Mouse (Mus musculus) heart, postnatal 10 days (tissue): ENCODE data around the gene Zfp975. TPM values are rescaled to one million over a fixed set of nuclear protein-coding genes. Genes with fewer than 3 reads are reported as not detected.
"Not testable (repeated sequence)": the region's sequence is repeated elsewhere in the genome, so short reads cannot be mapped to it uniquely, and the experiment has no call there.

Source experiments
- DNase-seq, 2 experiments: peaks; one replicate each; pipeline ENCODE4 v3.0.0; 2021
- intact Hi-C: fragments of 180-260 bp; cut with DNase I; formaldehyde crosslinking; loops from one replicate; pipeline ENCODE4 v1.15.1; 2025
- total RNA-seq, 2 experiments: library from RNA; stranded (reverse); gene quantifications; 2 replicates each; pipeline ENCODE4 v1.2.3; 2021

Gene Zfp975
- total RNA-seq, result 1 to 10 TPM; 4.2 to 5.5 TPM

- intact Hi-C loops, result loop anchor here (5.0 kb wide), 2 partner anchors 50 to 890 kb away; partner anchors contain the start of gene Zfp976
- DNase-seq, result peak; percentile 89 to 91
Observed at GRCm38 (mm10) chr7:42692362-42693158, at the start of gene Zfp975. Gene Zfp975, minus strand, starts transcription at chr7:42692742.

- intact Hi-C loops, result no loop called here
- DNase-seq, result no peak
Observed at GRCm38 (mm10) chr7:42738536-42739210, 46.1 kb upstream of the Zfp975 start.

GRCm38 (mm10) chr7:42726917-42727316, 34.4 kb upstream of the Zfp975 start, which contains the start of gene Gm17067:
Gene Gm17067, minus strand, starts transcription at chr7:42727017.
- intact Hi-C loops, result loop anchor here (5.0 kb wide), 1 partner anchor 130 kb away; no protein-coding TSS in a partner anchor
- not testable (repeated sequence) for DNase-seq

- DNase-seq, result peak in 1 of 2 experiments; percentile 25
- intact Hi-C loops, result loop anchor here (5.0 kb wide), 2 partner anchors 51 to 889 kb away; partner anchors contain the start of gene Zfp976
Observed at GRCm38 (mm10) chr7:42693251-42693650, 709 bp upstream of the Zfp975 start.

- intact Hi-C loops, result not testable (repeated sequence)
Observed at GRCm38 (mm10) chr7:42680081-42680480, 12.5 kb downstream of the Zfp975 start.

GRCm38 (mm10) chr7:42679646-42680045, 12.9 kb downstream of the Zfp975 start:
- intact Hi-C loops, DNase-seq: not testable (repeated sequence)

More at GRCm38 (mm10) chr7:42680081-42680480, 12.5 kb downstream of the Zfp975 start:
- DNase-seq, result not testable (repeated sequence)

GRCm38 (mm10) chr7:42660140-42660539, 32.4 kb downstream of the Zfp975 start:
- DNase-seq, intact Hi-C loops: not testable (repeated sequence)

- DNase-seq, intact Hi-C loops: not testable (repeated sequence)
Observed at GRCm38 (mm10) chr7:42655211-42655610, 37.3 kb downstream of the Zfp975 start.

GRCm38 (mm10) chr7:42643120-42643620, 49.4 kb downstream of the Zfp975 start:
- intact Hi-C loops, result loop anchor here (5.0 to 10.0 kb wide), 2 partner anchors 49 to 472 kb away; partner anchors contain the start of genes Zfp936 and Zfp975
- peak in 1 of 2 experiments; percentile 4 for DNase-seq

GRCm38 (mm10) chr7:42642152-42643115, 50.1 kb downstream of the Zfp975 start, which contains the start of gene Zfp976:
Gene Zfp976, minus strand, starts transcription at chr7:42642588.
- peak; percentile 79 for DNase-seq
- intact Hi-C loops, result loop anchor here (5.0 to 10.0 kb wide), 2 partner anchors 50 to 472 kb away; partner anchors contain the start of genes Zfp936 and Zfp975

GRCm38 (mm10) chr7:42631031-42631430, 61.5 kb downstream of the Zfp975 start:
- intact Hi-C loops, DNase-seq: not testable (repeated sequence)

Other genes with a start within 250 kb of the Zfp975 start
- gene 4933421I07Rik, start 244.6 kb downstream of the Zfp975 start, total RNA-seq, result not detected
- gene Zfp141, start 187.0 kb downstream of the Zfp975 start, total RNA-seq, result 1 to 10 TPM; 6.8 to 8.0 TPM
- gene Gm21028, start 114.2 kb downstream of the Zfp975 start, total RNA-seq, result not detected
- 1 to 10 TPM in 1 of 2 experiments, under 1 TPM in 1; 0.72 to 1.2 TPM for gene Zfp977, start 100.2 kb downstream of the Zfp975 start, total RNA-seq
- gene Zfp976, start 50.2 kb downstream of the Zfp975 start, total RNA-seq, result 1 to 10 TPM; 1.9 to 3.0 TPM
- gene Gm17067, start 34.3 kb upstream of the Zfp975 start, total RNA-seq, result not detected
- not detected for gene Vmn2r62, start 100.8 kb upstream of the Zfp975 start, total RNA-seq
- under 1 TPM; 0.07 TPM for gene Gm2381, start 174.5 kb upstream of the Zfp975 start, total RNA-seq
- gene Vmn2r63, start 241.1 kb upstream of the Zfp975 start, total RNA-seq, result not detected